Mouse (Mus musculus) liver, adult 2 months (tissue): ENCODE measurements at regions not wholly inside any gene's neighbourhood (a gene's known extent, or its start where the extent isn't known, plus 50 kb on each side); places are given as distances from the start of the nearest gene placed in this dataset.

Experiments used
- DNase-seq: peaks from one replicate; pipeline ENCODE4 v3.0.0-alpha.2; 2011; ENCODE audit warnings: low read depth, low spot score; ENCODE audit errors: extremely low read depth
- H3K27ac ChIP-seq: fragments of 200-500 bp; replicated peaks from 2 replicates; pipeline ENCODE4 v1.5.1; 2012; ENCODE audit warnings: low read depth, mild to moderate bottlenecking, control low read depth, inconsistent platforms, low read length; ENCODE audit not compliant: insufficient read depth
- H3K27me3 ChIP-seq: fragments of 200-500 bp; 2 replicates; pipeline ENCODE4 v1.6.1; 2012; ENCODE audit warnings: mild to moderate bottlenecking, moderate library complexity, low read length, inconsistent platforms; ENCODE audit not compliant: control insufficient read depth, insufficient read depth
- H3K36me3 ChIP-seq: fragments of 200-500 bp; 2 replicates; pipeline ENCODE4 v1.6.1; 2012; ENCODE audit warnings: low read length, inconsistent platforms; ENCODE audit not compliant: control insufficient read depth, insufficient read depth
- H3K4me1 ChIP-seq: fragments of 200-500 bp; 2 replicates; pipeline ENCODE4 v1.6.1; 2011; ENCODE audit warnings: low read length; ENCODE audit not compliant: control insufficient read depth, insufficient read depth
- H3K4me3 ChIP-seq: fragments of 200-500 bp; 2 replicates; pipeline ENCODE4 v1.5.1; 2011; ENCODE audit warnings: low read depth, mild to moderate bottlenecking, control low read depth, low read length, moderate library complexity; ENCODE audit not compliant: insufficient read depth
- H3K79me2 ChIP-seq: fragments of 200-500 bp; 2 replicates; pipeline ENCODE4 v1.6.1; 2012; ENCODE audit warnings: inconsistent platforms, mild to moderate bottlenecking, low read length, moderate library complexity; ENCODE audit not compliant: control insufficient read depth, insufficient read depth
- H3K9ac ChIP-seq: fragments of 200-500 bp; 2 replicates; pipeline ENCODE4 v1.6.1; 2012; ENCODE audit warnings: low read depth, mild to moderate bottlenecking, control low read depth, inconsistent platforms, low read length
- CTCF ChIP-seq: fragments of 200-500 bp; IDR thresholded peaks from 2 replicates; pipeline ENCODE4 v1.5.1; 2011; ENCODE audit warnings: low read depth, low read length, control low read depth
- POLR2A ChIP-seq: fragments of 200-500 bp; IDR thresholded peaks from 2 replicates; pipeline ENCODE4 v1.6.1; 2011; ENCODE audit warnings: low read length, control low read depth; ENCODE audit not compliant: insufficient read depth; ENCODE audit errors: extremely low read depth
- WGBS: fragments of 180-500 bp; shearing (Covaris S2); methylation state at CpG from one replicate; pipeline ENCODE4 v1.1.7; 2018; 5-methylcytosine and 5-hydroxymethylcytosine counted together

DNA sequence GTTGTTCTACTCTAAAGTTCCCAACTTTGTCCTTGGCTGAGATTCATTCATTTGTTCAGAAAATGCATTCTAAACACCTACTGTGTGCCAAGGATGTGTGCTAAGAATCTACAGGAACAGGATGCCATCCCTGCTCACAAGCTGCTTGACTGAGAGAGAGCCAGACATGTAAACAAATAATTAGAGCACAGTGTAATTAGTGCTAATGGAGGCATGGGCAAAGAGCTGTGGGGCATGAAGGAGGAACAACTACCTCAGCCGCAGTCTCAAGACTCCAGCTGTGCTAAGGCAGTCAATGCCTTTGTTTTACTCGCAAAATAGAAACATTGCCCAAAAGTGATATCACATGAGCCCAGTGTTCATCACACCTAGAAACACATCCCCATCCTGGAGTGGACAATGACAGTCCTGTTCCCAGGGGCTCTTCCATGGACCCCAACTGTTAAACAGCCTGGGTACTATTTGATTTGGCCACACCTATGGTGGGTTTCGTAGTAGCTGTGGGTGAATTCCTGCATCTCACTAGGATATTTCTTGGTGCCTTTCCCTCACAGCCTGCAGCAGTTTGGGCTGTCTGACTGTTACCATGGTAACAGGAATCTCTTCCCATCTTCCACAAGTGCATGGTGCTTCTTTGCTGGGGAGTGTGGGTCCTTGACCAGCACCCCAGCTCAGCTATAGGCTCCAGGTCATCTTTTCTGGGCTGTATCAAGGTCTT, 125.9 kb upstream of the 1700012A03Rik start:
- no peak for DNase-seq
- WGBS = 83% methylated on average over 3 of the region's 3 CpGs
- Histone ChIP-seq H3K9ac (no peak overlapping the region), H3K79me2 (no peaks in the 10 kb centered on the region), H3K27ac (no peak overlapping the region), H3K4me1 (no peaks in the 10 kb centered on the region), H3K27me3 (no peaks in the 10 kb centered on the region), H3K4me3 (no peak overlapping the region), H3K36me3 (no peaks in the 10 kb centered on the region)
- TF ChIP-seq POLR2A = no peak
- TF ChIP-seq CTCF = no peak

DNA sequence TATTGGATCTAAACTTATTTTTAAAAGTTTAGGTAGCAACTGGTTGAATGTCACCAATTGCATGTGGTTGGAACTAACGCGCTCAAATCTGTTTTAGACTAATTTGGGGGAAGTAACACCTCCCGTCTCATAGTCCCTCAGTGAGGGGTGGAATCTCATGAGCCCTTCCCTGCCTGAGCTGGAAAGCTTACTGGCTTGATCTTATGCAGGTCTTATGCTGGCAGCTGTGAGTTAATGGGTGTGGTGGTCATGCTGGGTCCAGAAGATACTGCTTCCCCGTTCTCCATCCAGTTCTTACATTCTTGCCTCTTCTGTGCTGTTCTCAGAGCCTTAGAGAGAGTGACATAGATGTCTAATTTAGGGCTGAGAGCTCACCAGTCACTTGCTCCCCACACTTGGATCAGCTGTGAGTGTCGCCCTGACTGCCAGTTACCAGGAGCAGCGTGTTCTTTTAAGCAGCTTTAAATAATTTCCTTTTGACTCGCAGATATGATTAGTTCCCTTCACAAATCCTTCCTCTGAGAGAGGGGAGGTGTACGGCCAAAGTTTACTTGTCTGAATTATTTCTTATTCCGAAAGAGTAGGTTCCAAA, 128.4 kb upstream of the 1700012A03Rik start:
- Histone ChIP-seq H3K4me1 (no peaks in the 10 kb centered on the region), H3K9ac (no peak overlapping the region), H3K36me3 (no peaks in the 10 kb centered on the region), H3K4me3 (no peak overlapping the region), H3K27me3 (no peaks in the 10 kb centered on the region), H3K79me2 (no peaks in the 10 kb centered on the region), H3K27ac (no peak overlapping the region)
- 83% methylated on average over 9 of the region's 9 CpGs for WGBS
- no peak for DNase-seq
- no peak for TF ChIP-seq POLR2A
- TF ChIP-seq CTCF = no peak

DNA sequence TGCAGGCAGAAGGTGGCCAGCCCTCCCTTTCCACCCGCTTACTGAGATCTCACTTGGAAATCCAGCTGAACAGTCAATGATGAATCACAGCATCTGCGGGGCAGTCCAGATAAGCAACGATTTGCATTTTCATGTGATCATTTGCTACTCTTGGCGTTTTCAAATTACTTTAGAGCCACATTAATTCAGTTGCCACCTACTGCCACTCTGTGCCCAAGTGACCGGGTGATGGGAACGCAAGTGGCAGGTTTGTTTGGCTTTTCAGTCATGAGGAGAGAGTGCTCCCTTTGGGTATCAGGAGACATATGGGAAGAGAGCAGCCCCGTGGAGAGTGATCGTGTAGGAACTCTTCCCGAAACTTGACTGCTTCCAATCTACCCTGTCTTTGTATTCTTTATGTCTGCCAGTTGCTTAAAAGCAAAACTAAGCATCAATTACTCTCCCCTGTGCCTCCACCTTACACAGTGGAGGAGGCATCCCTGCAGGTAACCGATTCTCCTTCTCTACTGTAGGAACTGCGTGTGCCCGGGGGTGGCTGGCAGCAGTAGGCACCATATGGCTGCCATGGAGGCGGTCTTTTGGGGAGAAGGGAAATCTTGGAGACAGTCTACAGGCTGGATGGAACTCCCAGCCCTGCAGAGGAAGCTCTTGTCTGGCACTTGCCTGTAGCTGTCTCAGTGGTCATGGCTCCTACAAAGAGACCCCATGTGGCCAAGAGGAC, 132.5 kb upstream of the 1700012A03Rik start:
- Histone ChIP-seq H3K36me3 (no peaks in the 10 kb centered on the region), H3K9ac (no peak overlapping the region), H3K4me1 (no peaks in the 10 kb centered on the region), H3K27ac (no peak overlapping the region), H3K79me2 (no peaks in the 10 kb centered on the region), H3K27me3 (no peaks in the 10 kb centered on the region), H3K4me3 (no peak overlapping the region)
- WGBS = 88% methylated on average over 13 of the region's 13 CpGs
- TF ChIP-seq CTCF = no peak
- no peak for TF ChIP-seq POLR2A
- no peak for DNase-seq

DNA sequence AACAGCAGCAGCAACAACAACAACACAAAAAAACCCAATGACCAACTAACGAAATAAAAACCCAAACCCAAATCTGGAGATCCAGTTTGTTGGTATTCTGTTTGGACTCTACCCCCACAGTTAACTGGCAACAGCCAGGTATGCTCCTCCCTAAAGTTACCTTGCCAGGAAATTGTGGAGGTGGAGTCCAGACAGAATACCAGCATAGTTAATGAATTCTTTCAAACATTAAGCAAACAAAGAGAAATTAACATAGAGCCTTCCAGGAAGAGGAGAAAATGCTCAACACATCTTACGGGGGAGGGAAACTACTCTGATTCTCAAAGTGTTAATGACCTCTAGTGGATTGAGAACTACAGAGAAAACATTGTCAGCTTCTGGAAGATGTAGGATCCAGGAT, 148.3 kb upstream of the 1700012A03Rik start:
- Histone ChIP-seq H3K36me3 (no peaks in the 10 kb centered on the region), H3K27ac (no peak overlapping the region), H3K4me1 (no peaks in the 10 kb centered on the region), H3K79me2 (no peaks in the 10 kb centered on the region), H3K9ac (no peak overlapping the region), H3K4me3 (no peak overlapping the region), H3K27me3 (no peaks in the 10 kb centered on the region)
- 76% methylated on average over 2 of the region's 2 CpGs for WGBS
- DNase-seq = no peak
- no peak for TF ChIP-seq CTCF
- TF ChIP-seq POLR2A = no peak

- H3K79me2 ChIP-seq = no peaks in the 10 kb centered on the region
- no peak overlapping the region for H3K4me3 ChIP-seq
- H3K27me3 ChIP-seq = no peaks in the 10 kb centered on the region
- no peak overlapping the region for H3K9ac ChIP-seq
- no peak overlapping the region for H3K27ac ChIP-seq
- no peak for TF ChIP-seq CTCF
- TF ChIP-seq POLR2A = no peak
- no peaks in the 10 kb centered on the region for H3K4me1 ChIP-seq
- H3K36me3 ChIP-seq = no peaks in the 10 kb centered on the region
- 79% methylated on average over 3 of the region's 3 CpGs for WGBS
- no peak for DNase-seq
Measured at GRCm38 (mm10) chr6:31899055-31899454, 151.0 kb upstream of the 1700012A03Rik start.

DNA sequence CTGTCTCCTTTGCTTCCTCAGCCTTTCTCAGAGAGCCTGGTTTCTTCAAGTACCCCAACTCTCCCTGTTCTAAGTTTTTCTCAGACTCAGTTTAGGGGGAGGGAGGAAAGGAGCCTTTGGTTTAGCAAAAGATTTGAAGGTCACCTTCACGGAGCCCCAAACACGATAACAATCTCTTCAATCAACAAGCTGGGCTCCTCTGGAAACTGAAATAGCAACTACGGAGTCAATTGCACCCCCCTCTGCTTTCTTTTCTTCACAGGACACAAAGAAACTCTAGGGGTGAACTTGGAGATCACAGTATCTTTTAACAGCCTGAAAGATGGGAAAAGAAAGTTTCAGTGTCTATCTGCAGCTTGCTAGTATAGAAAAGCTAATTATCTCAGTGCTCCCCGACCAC, 151.4 kb upstream of the 1700012A03Rik start:
- Histone ChIP-seq H3K4me3 (no peak overlapping the region), H3K9ac (no peak overlapping the region), H3K36me3 (no peaks in the 10 kb centered on the region), H3K27ac (no peak overlapping the region), H3K79me2 (no peaks in the 10 kb centered on the region), H3K4me1 (no peaks in the 10 kb centered on the region), H3K27me3 (no peaks in the 10 kb centered on the region)
- no peak for TF ChIP-seq CTCF
- TF ChIP-seq POLR2A = no peak
- no peak for DNase-seq
- 34% methylated on average over 4 of the region's 4 CpGs for WGBS
